Mouse (Mus musculus) lung, postnatal 0 days (tissue): ENCODE measurements at regions not wholly inside any gene's neighbourhood (a gene's known extent, or its start where the extent isn't known, plus 50 kb on each side); places are given as distances from the start of the nearest gene placed in this dataset.

Source experiments
- CTCF ChIP-seq: IDR thresholded peaks from 2 replicates; pipeline ENCODE4 v1.5.1; 2016; ENCODE audit warnings: antibody characterized with exemption, mild to moderate bottlenecking
- EP300 ChIP-seq: IDR thresholded peaks from 2 replicates; pipeline ENCODE4 v1.6.1; 2016; ENCODE audit warnings: antibody characterized with exemption, mild to moderate bottlenecking, control low read depth

- TF ChIP-seq CTCF (no peak), EP300 (no peak)
Measured at GRCm38 (mm10) chr17:84006748-84007147, 159.0 kb upstream of the Haao start.
